Mouse (Mus musculus): ENCODE results near the gene Col6a4.

- TF ChIP-seq EP300 (IDR thresholded peaks at IDR 0.05; ENCODE audit: low read depth), result no peak
- TF ChIP-seq CTCF (IDR thresholded peaks at IDR 0.05; ENCODE audit: low read depth), result no peak
Measured at GRCm38 (mm10) chr9:105967976-105968375, 128.6 kb downstream of the Col6a4 start.

Data from liver, embryonic 14.5 days (tissue).